Mouse (Mus musculus) hindbrain, embryonic 11.5 days (tissue): ENCODE measurements around the gene Muc13. TPM values are rescaled to one million over a fixed set of nuclear protein-coding genes. Genes with fewer than 3 reads are reported as not detected.

ENCODE experiments used
- ATAC-seq: fragments of 200-750 bp; cut with Nextera tagmentation; 2 replicates; pipeline ENCODE4 v1.8.0; 2017; ENCODE audit warnings: mild to moderate bottlenecking, moderate TSS enrichment, moderate library complexity; ENCODE audit not compliant: low FRiP score
- DNase-seq: peaks from one replicate; pipeline ENCODE4 v3.0.0-alpha.2; 2015; ENCODE audit warnings: low spot score
- H3K27ac ChIP-seq: fragments of 300-500 bp; sonication (generic); 2 replicates; pipeline ENCODE4 v1.5.1; 2014; ENCODE audit warnings: mild to moderate bottlenecking, low read depth, low read length
- H3K27me3 ChIP-seq: fragments of 300-500 bp; sonication (generic); 2 replicates; pipeline ENCODE4 v1.6.1; 2014; ENCODE audit warnings: mild to moderate bottlenecking, low read length, moderate library complexity, mixed read lengths; ENCODE audit not compliant: control insufficient read depth, insufficient read depth
- H3K36me3 ChIP-seq: fragments of 300-500 bp; sonication (generic); 2 replicates; pipeline ENCODE4 v1.6.1; 2014; ENCODE audit warnings: mild to moderate bottlenecking, low read length, moderate library complexity, mixed read lengths; ENCODE audit not compliant: control insufficient read depth, insufficient read depth
- H3K4me1 ChIP-seq: fragments of 300-500 bp; sonication (generic); replicated peaks from 2 replicates; pipeline ENCODE4 v1.6.1; 2014; ENCODE audit warnings: low read length, mixed read lengths; ENCODE audit not compliant: control insufficient read depth, insufficient read depth
- H3K4me2 ChIP-seq: fragments of 300-500 bp; sonication (generic); replicated peaks from 2 replicates; pipeline ENCODE4 v1.6.1; 2014; ENCODE audit warnings: mild to moderate bottlenecking, low read depth, low read length
- H3K4me3 ChIP-seq: fragments of 300-500 bp; sonication (generic); 2 replicates; pipeline ENCODE4 v1.5.1; 2014; ENCODE audit warnings: low read depth, low read length
- H3K9ac ChIP-seq: fragments of 300-500 bp; sonication (generic); 2 replicates; pipeline ENCODE4 v1.6.1; 2014; ENCODE audit warnings: low read depth, low read length
- H3K9me3 ChIP-seq: fragments of 300-500 bp; sonication (generic); 2 replicates; pipeline ENCODE4 v1.6.1; 2016; ENCODE audit warnings: low read length; ENCODE audit not compliant: control insufficient read depth
- WGBS: fragments of 180-500 bp; shearing (Covaris S2); extraction: QIAGEN DNeasy Blood & Tissue Kit; methylation state at CpG from one replicate; pipeline ENCODE4 v1.1.7; 2014; 5-methylcytosine and 5-hydroxymethylcytosine counted together
- polyA plus RNA-seq: library from polyadenylated mRNA; unstranded; fragments of >200 nt; fragmentation: Nextera tagmentation; extraction: Ambion mirVana; gene quantifications from 2 replicates; pipeline ENCODE4 v1.2.1, GENCODE M21; 2014

Muc13 gene
- polyA plus RNA-seq, 1 experiment from 2014 or later: 0.14 TPM

- H3K4me1 ChIP-seq: no peaks in the 10 kb centered on the region
- ATAC-seq (no peak), DNase-seq (no peak)
- WGBS: 81% methylated on average over 12 of the region's 12 CpGs
- H3K27me3 ChIP-seq: no peaks in the 10 kb centered on the region
- H3K36me3 ChIP-seq: no peaks in the 10 kb centered on the region
- no peak overlapping the region for H3K4me2 ChIP-seq
- no peak overlapping the region for H3K9ac ChIP-seq
- no peak overlapping the region for H3K4me3 ChIP-seq
- H3K9me3 ChIP-seq: no peaks in the 10 kb centered on the region
- no peak overlapping the region for H3K27ac ChIP-seq
Observed at GRCm38 (mm10) chr16:33766309-33766708, 27.5 kb upstream of the Muc13 start.

- H3K36me3 ChIP-seq: no peaks in the 10 kb centered on the region
- H3K9ac ChIP-seq: no peak overlapping the region
- no peak overlapping the region for H3K4me2 ChIP-seq
- ATAC-seq (no peak), DNase-seq (no peak)
- no peak overlapping the region for H3K4me3 ChIP-seq
- no peak overlapping the region for H3K27ac ChIP-seq
- H3K9me3 ChIP-seq: no peaks in the 10 kb centered on the region
- WGBS: 69% methylated on average over 15 of the region's 15 CpGs
- H3K27me3 ChIP-seq: no peaks in the 10 kb centered on the region
- no peaks in the 10 kb centered on the region for H3K4me1 ChIP-seq
Observed at GRCm38 (mm10) chr16:33766757-33767156, 27.1 kb upstream of the Muc13 start.

- no peaks in the 10 kb centered on the region for H3K9me3 ChIP-seq
- WGBS: 93% methylated on average over 3 of the region's 3 CpGs
- DNase-seq (no peak), ATAC-seq (no peak)
- no peak overlapping the region for H3K4me2 ChIP-seq
- H3K36me3 ChIP-seq: no peaks in the 10 kb centered on the region
- no peak overlapping the region for H3K4me3 ChIP-seq
- no peaks in the 10 kb centered on the region for H3K4me1 ChIP-seq
- H3K9ac ChIP-seq: no peak overlapping the region
- no peak overlapping the region for H3K27ac ChIP-seq
- H3K27me3 ChIP-seq: no peaks in the 10 kb centered on the region
Observed at GRCm38 (mm10) chr16:33768491-33769278, 25.2 kb upstream of the Muc13 start.

- WGBS: 91% methylated on average over 7 of the region's 7 CpGs
- H3K36me3 ChIP-seq: no peaks in the 10 kb centered on the region
- no peak overlapping the region for H3K9ac ChIP-seq
- no peak overlapping the region for H3K4me3 ChIP-seq
- no peaks in the 10 kb centered on the region for H3K27me3 ChIP-seq
- DNase-seq (no peak), ATAC-seq (no peak)
- H3K27ac ChIP-seq: no peak overlapping the region
- no peaks in the 10 kb centered on the region for H3K9me3 ChIP-seq
- no peak overlapping the region for H3K4me2 ChIP-seq
- H3K4me1 ChIP-seq: no peaks in the 10 kb centered on the region
Observed at GRCm38 (mm10) chr16:33769848-33770247, 24.0 kb upstream of the Muc13 start.

GRCm38 (mm10) chr16:33770778-33771454, 22.9 kb upstream of the Muc13 start:
- Histone ChIP-seq H3K4me2 (no peak overlapping the region), H3K27ac (no peak overlapping the region), H3K36me3 (no peaks in the 10 kb centered on the region), H3K27me3 (no peaks in the 10 kb centered on the region), H3K9me3 (no peaks in the 10 kb centered on the region), H3K4me3 (no peak overlapping the region), H3K9ac (no peak overlapping the region), H3K4me1 (no peaks in the 10 kb centered on the region)
- no peak for DNase-seq
- no peak for ATAC-seq
- 91% methylated on average over 4 of the region's 4 CpGs for WGBS

GRCm38 (mm10) chr16:33772809-33773208, 21.0 kb upstream of the Muc13 start:
- Histone ChIP-seq H3K9ac (no peak overlapping the region), H3K9me3 (no peaks in the 10 kb centered on the region), H3K4me3 (no peak overlapping the region), H3K36me3 (no peaks in the 10 kb centered on the region), H3K4me2 (no peak overlapping the region), H3K27me3 (no peaks in the 10 kb centered on the region), H3K27ac (no peak overlapping the region), H3K4me1 (no peaks in the 10 kb centered on the region)
- 88% methylated on average over 5 of the region's 5 CpGs for WGBS
- DNase-seq (no peak), ATAC-seq (no peak)

- H3K9ac ChIP-seq: no peak overlapping the region
- 91% methylated on average over 3 of the region's 3 CpGs for WGBS
- H3K36me3 ChIP-seq: no peaks in the 10 kb centered on the region
- H3K27ac ChIP-seq: no peak overlapping the region
- H3K4me1 ChIP-seq: no peaks in the 10 kb centered on the region
- H3K4me2 ChIP-seq: no peak overlapping the region
- DNase-seq (no peak), ATAC-seq (no peak)
- no peaks in the 10 kb centered on the region for H3K27me3 ChIP-seq
- no peaks in the 10 kb centered on the region for H3K9me3 ChIP-seq
- H3K4me3 ChIP-seq: no peak overlapping the region
Observed at GRCm38 (mm10) chr16:33774972-33775371, 18.9 kb upstream of the Muc13 start.

GRCm38 (mm10) chr16:33775733-33776335, 18.0 kb upstream of the Muc13 start:
- H3K4me3 ChIP-seq: no peak overlapping the region
- H3K9ac ChIP-seq: no peak overlapping the region
- no peak overlapping the region for H3K4me2 ChIP-seq
- 95% methylated on average over 1 of the region's 1 CpGs for WGBS
- H3K27me3 ChIP-seq: no peaks in the 10 kb centered on the region
- no peaks in the 10 kb centered on the region for H3K36me3 ChIP-seq
- H3K9me3 ChIP-seq: no peaks in the 10 kb centered on the region
- ATAC-seq (no peak), DNase-seq (no peak)
- no peak overlapping the region for H3K27ac ChIP-seq
- no peaks in the 10 kb centered on the region for H3K4me1 ChIP-seq
